Mouse (Mus musculus) embryo, embryonic 10.5 days (tissue): Measurements from ENCODE around the gene Slc27a1.

Experiments
- DNase-seq: peaks from one replicate; pipeline ENCODE4 v3.0.0-alpha.2; 2015; ENCODE audit warnings: low spot score

The Slc27a1 gene

GRCm38 (mm10) chr8:71626753-71627152, 58.1 kb downstream of the Slc27a1 start:
- DNase-seq, result no peak

- no peak for DNase-seq
Observed at GRCm38 (mm10) chr8:71627265-71628099, 58.8 kb downstream of the Slc27a1 start.

- peak; percentile 16 for DNase-seq
Observed at GRCm38 (mm10) chr8:71628396-71629095, 59.9 kb downstream of the Slc27a1 start.

- DNase-seq, result peak; percentile 95
Observed at GRCm38 (mm10) chr8:71629096-71629697, 60.5 kb downstream of the Slc27a1 start.

- DNase-seq, result peak; percentile 53
Observed at GRCm38 (mm10) chr8:71629781-71630212, 61.1 kb downstream of the Slc27a1 start.

- no peak for DNase-seq
Observed at GRCm38 (mm10) chr8:71630761-71631160, 62.1 kb downstream of the Slc27a1 start.

GRCm38 (mm10) chr8:71631897-71632296, 63.2 kb downstream of the Slc27a1 start:
- DNase-seq, result no peak

GRCm38 (mm10) chr8:71633164-71633563, 64.5 kb downstream of the Slc27a1 start:
- peak; percentile 18 for DNase-seq

- peak; percentile 84 for DNase-seq
Observed at GRCm38 (mm10) chr8:71633981-71634667, 65.4 kb downstream of the Slc27a1 start.
